Mouse (Mus musculus): ENCODE measurements around the gene Per1.

Per1 gene

GRCm38 (mm10) chr11:69088103-69088855 is 6.7 kb upstream of the Per1 start, which contains the start of gene Vamp2:
Gene Vamp2 (plus strand): TSS chr11:69088490.
- TF ChIP-seq GATA4 (IDR thresholded peaks at IDR 0.05; ENCODE audit: insufficient replicate concordance, low read length) = 0 out of 2 replicates have a peak, but pooled peaks have one; percentile 7

GRCm38 (mm10) chr11:69088856-69089615 is 6.0 kb upstream of the Per1 start:
- TF ChIP-seq GATA4 (IDR thresholded peaks at IDR 0.05; ENCODE audit: insufficient replicate concordance, low read length) = no peak

- TF ChIP-seq GATA4 (IDR thresholded peaks at IDR 0.05; ENCODE audit: insufficient replicate concordance, low read length) = no peak
Observed at GRCm38 (mm10) chr11:69089616-69090290, 5.3 kb upstream of the Per1 start.

GRCm38 (mm10) chr11:69090367-69090766 is 4.7 kb upstream of the Per1 start:
- no peak for TF ChIP-seq GATA4 (IDR thresholded peaks at IDR 0.05; ENCODE audit: insufficient replicate concordance, low read length)

- no peak for TF ChIP-seq GATA4 (IDR thresholded peaks at IDR 0.05; ENCODE audit: insufficient replicate concordance, low read length)
Observed at GRCm38 (mm10) chr11:69091566-69092385, 3.2 kb upstream of the Per1 start.

GRCm38 (mm10) chr11:69092386-69092751 is 2.6 kb upstream of the Per1 start:
- TF ChIP-seq GATA4 (IDR thresholded peaks at IDR 0.05; ENCODE audit: insufficient replicate concordance, low read length) = no peak

- no peak for TF ChIP-seq GATA4 (IDR thresholded peaks at IDR 0.05; ENCODE audit: insufficient replicate concordance, low read length)
Observed at GRCm38 (mm10) chr11:69092871-69093270, 2.1 kb upstream of the Per1 start.

- no peak for TF ChIP-seq GATA4 (IDR thresholded peaks at IDR 0.05; ENCODE audit: insufficient replicate concordance, low read length)
Observed at GRCm38 (mm10) chr11:69095511-69096231, 654 bp downstream of the Per1 start.

GRCm38 (mm10) chr11:69096360-69096986 is 1.5 kb downstream of the Per1 start:
- TF ChIP-seq GATA4 (IDR thresholded peaks at IDR 0.05; ENCODE audit: insufficient replicate concordance, low read length) = no peak

GRCm38 (mm10) chr11:69096987-69097900 is 2.2 kb downstream of the Per1 start:
- peak; percentile 76; the same call in 1 of the 2 replicates for TF ChIP-seq GATA4 (IDR thresholded peaks at IDR 0.05; ENCODE audit: insufficient replicate concordance, low read length)

- no peak for TF ChIP-seq GATA4 (IDR thresholded peaks at IDR 0.05; ENCODE audit: insufficient replicate concordance, low read length)
Observed at GRCm38 (mm10) chr11:69098039-69098761, 3.2 kb downstream of the Per1 start.

GRCm38 (mm10) chr11:69098762-69099091 is 3.7 kb downstream of the Per1 start:
- TF ChIP-seq GATA4 (IDR thresholded peaks at IDR 0.05; ENCODE audit: insufficient replicate concordance, low read length) = peak; percentile 52; the same call in 1 of the 2 replicates
